Mouse (Mus musculus): ENCODE measurements around the gene Ackr2. TPM values are rescaled to one million over a fixed set of nuclear protein-coding genes. Genes with fewer than 3 reads are reported as not detected.

Gene Ackr2
- polyA plus RNA-seq, 1 experiment: not detected

GRCm38 (mm10) chr9:121890441-121890941, 7.7 kb upstream of the Ackr2 start:
- TF ChIP-seq POLR2A (IDR thresholded peaks at IDR 0.05; ENCODE audit: borderline replicate concordance, low read depth, low read length): no peak
- no peak overlapping the region for H3K27ac ChIP-seq (ENCODE audit: insufficient read depth, low read depth, low read length)
- no peak overlapping the region for H3K4me3 ChIP-seq (ENCODE audit: insufficient read depth, low read length)
- H3K4me1 ChIP-seq (ENCODE audit: control insufficient read depth, insufficient read depth, low read length): no peaks in the 10 kb centered on the region

- Histone ChIP-seq H3K4me1 (ENCODE audit: control insufficient read depth, insufficient read depth, low read length) (no peaks in the 10 kb centered on the region), H3K4me3 (ENCODE audit: insufficient read depth, low read length) (no peak overlapping the region), H3K27ac (ENCODE audit: insufficient read depth, low read depth, low read length) (no peak overlapping the region)
- TF ChIP-seq CTCF (IDR thresholded peaks at IDR 0.05; ENCODE audit: low read depth, low read length) (no peak), POLR2A (IDR thresholded peaks at IDR 0.05; ENCODE audit: borderline replicate concordance, low read depth, low read length) (no peak)
These were observed 6.9 kb upstream of the Ackr2 start for GRCm38 (mm10) chr9:121891301-121891700.

- Histone ChIP-seq H3K27ac (ENCODE audit: insufficient read depth, low read depth, low read length) (no peak overlapping the region), H3K4me3 (ENCODE audit: insufficient read depth, low read length) (no peak overlapping the region), H3K4me1 (ENCODE audit: control insufficient read depth, insufficient read depth, low read length) (no peaks in the 10 kb centered on the region)
- TF ChIP-seq POLR2A (IDR thresholded peaks at IDR 0.05; ENCODE audit: borderline replicate concordance, low read depth, low read length) (no peak), CTCF (IDR thresholded peaks at IDR 0.05; ENCODE audit: low read depth, low read length) (no peak)
These were observed 6.0 kb upstream of the Ackr2 start for GRCm38 (mm10) chr9:121892057-121892687.

GRCm38 (mm10) chr9:121894447-121894846, 3.7 kb upstream of the Ackr2 start:
- H3K27ac ChIP-seq (ENCODE audit: insufficient read depth, low read depth, low read length): no peak overlapping the region
- no peak for TF ChIP-seq POLR2A (IDR thresholded peaks at IDR 0.05; ENCODE audit: borderline replicate concordance, low read depth, low read length)
- no peak for TF ChIP-seq CTCF (IDR thresholded peaks at IDR 0.05; ENCODE audit: low read depth, low read length)
- no peaks in the 10 kb centered on the region for H3K4me1 ChIP-seq (ENCODE audit: control insufficient read depth, insufficient read depth, low read length)
- no peak overlapping the region for H3K4me3 ChIP-seq (ENCODE audit: insufficient read depth, low read length)

- H3K4me3 ChIP-seq (ENCODE audit: insufficient read depth, low read length): no peak overlapping the region
- no peaks in the 10 kb centered on the region for H3K4me1 ChIP-seq (ENCODE audit: control insufficient read depth, insufficient read depth, low read length)
- TF ChIP-seq CTCF (IDR thresholded peaks at IDR 0.05; ENCODE audit: low read depth, low read length) (no peak), POLR2A (IDR thresholded peaks at IDR 0.05; ENCODE audit: borderline replicate concordance, low read depth, low read length) (no peak)
- no peak overlapping the region for H3K27ac ChIP-seq (ENCODE audit: insufficient read depth, low read depth, low read length)
These were observed 2.7 kb upstream of the Ackr2 start for GRCm38 (mm10) chr9:121895392-121895993.

- H3K27ac ChIP-seq (ENCODE audit: insufficient read depth, low read depth, low read length): no peak overlapping the region
- no peak for TF ChIP-seq CTCF (IDR thresholded peaks at IDR 0.05; ENCODE audit: low read depth, low read length)
- no peak for TF ChIP-seq POLR2A (IDR thresholded peaks at IDR 0.05; ENCODE audit: borderline replicate concordance, low read depth, low read length)
- no peak overlapping the region for H3K4me3 ChIP-seq (ENCODE audit: insufficient read depth, low read length)
- no peaks in the 10 kb centered on the region for H3K4me1 ChIP-seq (ENCODE audit: control insufficient read depth, insufficient read depth, low read length)
These were observed 1.3 kb upstream of the Ackr2 start for GRCm38 (mm10) chr9:121896820-121897219.

GRCm38 (mm10) chr9:121899306-121899705, 1.2 kb downstream of the Ackr2 start:
- no peak overlapping the region for H3K27ac ChIP-seq (ENCODE audit: insufficient read depth, low read depth, low read length)
- H3K4me3 ChIP-seq (ENCODE audit: insufficient read depth, low read length): no peak overlapping the region
- TF ChIP-seq CTCF (IDR thresholded peaks at IDR 0.05; ENCODE audit: low read depth, low read length) (no peak), POLR2A (IDR thresholded peaks at IDR 0.05; ENCODE audit: borderline replicate concordance, low read depth, low read length) (no peak)
- peaks cover 11% of the 10 kb centered on the region for H3K4me1 ChIP-seq (ENCODE audit: control insufficient read depth, insufficient read depth, low read length)

GRCm38 (mm10) chr9:121900282-121900855, 2.2 kb downstream of the Ackr2 start:
- no peak overlapping the region for H3K4me3 ChIP-seq (ENCODE audit: insufficient read depth, low read length)
- H3K4me1 ChIP-seq (ENCODE audit: control insufficient read depth, insufficient read depth, low read length): peaks cover 19% of the 10 kb centered on the region
- no peak overlapping the region for H3K27ac ChIP-seq (ENCODE audit: insufficient read depth, low read depth, low read length)
- TF ChIP-seq CTCF (IDR thresholded peaks at IDR 0.05; ENCODE audit: low read depth, low read length) (no peak), POLR2A (IDR thresholded peaks at IDR 0.05; ENCODE audit: borderline replicate concordance, low read depth, low read length) (no peak)

- Histone ChIP-seq H3K27ac (ENCODE audit: insufficient read depth, low read depth, low read length) (no peak overlapping the region), H3K4me1 (ENCODE audit: control insufficient read depth, insufficient read depth, low read length) (peaks cover 19% of the 10 kb centered on the region), H3K4me3 (ENCODE audit: insufficient read depth, low read length) (no peak overlapping the region)
- TF ChIP-seq CTCF (IDR thresholded peaks at IDR 0.05; ENCODE audit: low read depth, low read length) (no peak), POLR2A (IDR thresholded peaks at IDR 0.05; ENCODE audit: borderline replicate concordance, low read depth, low read length) (no peak)
These were observed 3.9 kb downstream of the Ackr2 start for GRCm38 (mm10) chr9:121901710-121902700.

Data from bone marrow macrophage, adult 2 months (primary cell).